Mouse (Mus musculus) liver, embryonic 13.5 days (tissue): Measurements from ENCODE around the gene Mtmr1. TPM values are rescaled to one million over a fixed set of nuclear protein-coding genes. Genes with fewer than 3 reads are reported as not detected.

ENCODE experiments used
- ATAC-seq: fragments of 200-750 bp; cut with Nextera tagmentation; 2 replicates; pipeline ENCODE4 v1.8.0; 2017; ENCODE audit warnings: low read depth, mild to moderate bottlenecking, moderate number of reproducible peaks, moderate library complexity
- DNase-seq: peaks from one replicate; pipeline ENCODE4 v3.0.0; 2022
- H3K27ac ChIP-seq: fragments of 300-500 bp; sonication (generic); 2 replicates; pipeline ENCODE4 v1.5.1; 2015; ENCODE audit warnings: moderate library complexity, mild to moderate bottlenecking, inconsistent platforms
- H3K27me3 ChIP-seq: fragments of 300-500 bp; sonication (generic); 2 replicates; pipeline ENCODE4 v1.6.1; 2015; ENCODE audit warnings: mild to moderate bottlenecking, inconsistent platforms
- H3K36me3 ChIP-seq: fragments of 300-500 bp; sonication (generic); 2 replicates; pipeline ENCODE4 v1.6.1; 2015; ENCODE audit warnings: mild to moderate bottlenecking, inconsistent platforms
- H3K4me1 ChIP-seq: fragments of 300-500 bp; sonication (generic); replicated peaks from 2 replicates; pipeline ENCODE4 v1.6.1; 2015; ENCODE audit warnings: inconsistent platforms
- H3K4me2 ChIP-seq: fragments of 300-500 bp; sonication (generic); 2 replicates; pipeline ENCODE4 v1.6.1; 2015; ENCODE audit warnings: inconsistent platforms, mild to moderate bottlenecking, moderate library complexity
- H3K4me3 ChIP-seq: fragments of 300-500 bp; sonication (generic); replicated peaks from 2 replicates; pipeline ENCODE4 v1.5.1; 2015; ENCODE audit warnings: mild to moderate bottlenecking, inconsistent platforms
- H3K9ac ChIP-seq: fragments of 300-500 bp; sonication (generic); 2 replicates; pipeline ENCODE4 v1.6.1; 2015; ENCODE audit warnings: mild to moderate bottlenecking, inconsistent platforms
- H3K9me3 ChIP-seq: fragments of 300-500 bp; sonication (generic); replicated peaks from 2 replicates; pipeline ENCODE4 v1.6.1; 2016; ENCODE audit warnings: inconsistent platforms
- WGBS: fragments of 180-500 bp; shearing (Covaris S2); methylation state at CpG from one replicate; pipeline ENCODE4 v1.1.7; 2015; ENCODE audit not compliant: insufficient replicate concordance; 5-methylcytosine and 5-hydroxymethylcytosine counted together
- polyA plus RNA-seq: library from polyadenylated mRNA; unstranded; fragments of >200 nt; fragmentation: Nextera tagmentation; extraction: Ambion mirVana; gene quantifications from 2 replicates; pipeline ENCODE4 v1.2.1, GENCODE M21; 2015

Mtmr1 gene
- polyA plus RNA-seq, 1 experiment from 2014 or later: 5.5 TPM

DNA sequence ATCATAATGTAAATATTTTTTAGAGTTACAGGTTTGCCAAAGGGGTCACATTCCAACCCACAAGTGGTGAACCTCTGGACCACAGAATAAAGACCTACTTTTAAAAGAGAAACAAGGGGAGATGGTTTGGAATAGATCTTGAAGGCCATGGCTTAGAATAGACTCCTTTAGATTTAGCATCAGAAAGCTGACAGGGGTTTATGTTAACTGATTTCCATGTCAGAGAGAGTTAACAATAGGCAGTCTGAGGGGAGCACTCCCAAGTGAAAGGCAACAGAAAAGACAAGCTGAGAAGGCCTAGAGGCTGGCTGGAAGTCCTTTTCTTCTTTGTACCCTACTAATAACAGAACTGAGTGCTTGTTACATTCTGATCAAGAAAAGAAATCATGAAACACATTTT is 41.7 kb downstream of the Mtmr1 start:
- H3K27me3 ChIP-seq: no peaks in the 10 kb centered on the region
- H3K9ac ChIP-seq: no peak overlapping the region
- no peaks in the 10 kb centered on the region for H3K4me1 ChIP-seq
- no peak overlapping the region for H3K27ac ChIP-seq
- no peak overlapping the region for H3K4me2 ChIP-seq
- no peak overlapping the region for H3K4me3 ChIP-seq
- no peak for DNase-seq
- ATAC-seq: no peak
- peaks cover 3% of the 10 kb centered on the region; the same call in 1 of the 2 replicates for H3K36me3 ChIP-seq
- H3K9me3 ChIP-seq: no peaks in the 10 kb centered on the region

GRCm38 (mm10) chrX:71408386-71408785 is 43.8 kb downstream of the Mtmr1 start:
- no peaks in the 10 kb centered on the region for H3K4me1 ChIP-seq
- H3K9ac ChIP-seq: no peak overlapping the region
- 73% methylated on average over 1 of the region's 1 CpGs for WGBS
- no peaks in the 10 kb centered on the region for H3K27me3 ChIP-seq
- H3K4me2 ChIP-seq: no peak overlapping the region
- no peaks in the 10 kb centered on the region for H3K36me3 ChIP-seq
- no peak for DNase-seq
- H3K9me3 ChIP-seq: no peaks in the 10 kb centered on the region
- ATAC-seq: no peak
- H3K27ac ChIP-seq: no peak overlapping the region
- H3K4me3 ChIP-seq: no peak overlapping the region

GRCm38 (mm10) chrX:71412776-71413175 is 48.2 kb downstream of the Mtmr1 start:
- Histone ChIP-seq H3K4me3 (no peak overlapping the region), H3K27me3 (no peaks in the 10 kb centered on the region), H3K36me3 (peaks cover 2% of the 10 kb centered on the region; the same call in 1 of the 2 replicates), H3K9ac (no peak overlapping the region), H3K4me2 (no peak overlapping the region), H3K9me3 (no peaks in the 10 kb centered on the region), H3K4me1 (no peaks in the 10 kb centered on the region), H3K27ac (no peak overlapping the region)
- ATAC-seq (no peak), DNase-seq (no peak)
- WGBS: 79% methylated on average over 3 of the region's 3 CpGs

- Histone ChIP-seq H3K4me1 (no peaks in the 10 kb centered on the region), H3K4me2 (no peak overlapping the region), H3K9me3 (no peaks in the 10 kb centered on the region), H3K4me3 (no peak overlapping the region), H3K36me3 (peaks cover 2% of the 10 kb centered on the region; the same call in 1 of the 2 replicates), H3K27me3 (no peaks in the 10 kb centered on the region), H3K9ac (no peak overlapping the region), H3K27ac (no peak overlapping the region)
- ATAC-seq (no peak), DNase-seq (no peak)
- WGBS: 70% methylated on average over 4 of the region's 4 CpGs
These were observed 49.1 kb downstream of the Mtmr1 start for GRCm38 (mm10) chrX:71413616-71414015.

DNA sequence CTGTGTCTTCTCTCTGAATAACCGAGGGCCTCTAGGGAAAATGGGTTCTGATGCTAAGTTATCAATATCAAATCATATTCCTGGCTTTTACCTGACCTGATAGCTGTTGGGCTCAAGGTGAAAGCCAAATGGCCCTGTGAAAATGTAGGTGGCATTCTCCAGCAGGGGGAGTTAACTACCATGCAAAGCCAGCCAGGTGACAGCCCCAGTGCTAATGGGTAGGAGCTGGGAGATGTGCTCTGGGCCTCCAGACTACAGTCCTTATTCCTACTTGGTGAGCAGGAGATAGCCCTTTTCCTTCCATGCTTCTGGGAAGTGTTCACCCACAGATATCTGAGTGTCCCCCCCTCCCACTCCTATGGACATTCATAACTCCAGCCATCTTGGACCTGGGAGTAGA is 60.3 kb downstream of the Mtmr1 start:
- no peak for ATAC-seq
- Histone ChIP-seq H3K9ac (no peak overlapping the region), H3K4me3 (no peak overlapping the region), H3K4me1 (peaks cover 18% of the 10 kb centered on the region), H3K27me3 (no peaks in the 10 kb centered on the region), H3K4me2 (no peak overlapping the region), H3K9me3 (no peaks in the 10 kb centered on the region), H3K27ac (no peak overlapping the region), H3K36me3 (0 out of 2 replicates have a peak, but pooled peaks cover 6% of the 10 kb centered on the region)
- DNase-seq: no peak
- 59% methylated on average over 1 of the region's 1 CpGs for WGBS

GRCm38 (mm10) chrX:71425746-71426519 is 61.4 kb downstream of the Mtmr1 start:
- H3K4me3 ChIP-seq: no peak overlapping the region
- no peaks in the 10 kb centered on the region for H3K27me3 ChIP-seq
- DNase-seq: peak; percentile 68
- 0 out of 2 replicates have a peak, but pooled peaks cover 6% of the 10 kb centered on the region for H3K36me3 ChIP-seq
- no peaks in the 10 kb centered on the region for H3K9me3 ChIP-seq
- ATAC-seq: peak; percentile 49
- peaks cover 18% of the 10 kb centered on the region for H3K4me1 ChIP-seq
- no peak overlapping the region for H3K9ac ChIP-seq
- WGBS: 41% methylated on average over 9 of the region's 9 CpGs
- no peak overlapping the region for H3K27ac ChIP-seq
- H3K4me2 ChIP-seq: no peak overlapping the region

- Histone ChIP-seq H3K27ac (no peak overlapping the region), H3K9ac (no peak overlapping the region), H3K9me3 (no peaks in the 10 kb centered on the region), H3K4me1 (peaks cover 24% of the 10 kb centered on the region), H3K4me2 (no peak overlapping the region), H3K27me3 (no peaks in the 10 kb centered on the region), H3K36me3 (0 out of 2 replicates have a peak, but pooled peaks cover 2% of the 10 kb centered on the region), H3K4me3 (no peak overlapping the region)
- DNase-seq: peak; percentile 49
- peak; percentile 82 for ATAC-seq
These were observed 62.9 kb downstream of the Mtmr1 start for GRCm38 (mm10) chrX:71427491-71427890.

DNA sequence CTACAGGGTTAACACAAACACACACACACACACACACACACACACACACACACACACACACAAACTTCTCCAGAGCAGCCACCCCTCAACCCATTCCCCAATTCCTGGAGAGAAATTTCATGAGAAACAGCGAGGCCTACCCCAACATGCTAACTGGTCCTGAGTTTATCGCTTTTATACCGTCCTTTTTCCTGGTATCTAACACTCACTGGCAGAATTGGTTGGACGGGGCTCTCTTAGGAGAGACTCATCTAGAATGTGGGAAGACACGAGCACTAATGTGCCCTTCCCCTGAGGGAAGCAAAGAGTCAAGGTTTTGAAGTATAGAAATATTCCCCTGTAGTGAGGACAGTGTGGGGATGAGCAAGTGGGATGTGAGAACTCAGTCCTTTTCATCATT is 66.3 kb downstream of the Mtmr1 start:
- DNase-seq (peak; percentile 57), ATAC-seq (no peak)
- Histone ChIP-seq H3K4me3 (no peak overlapping the region), H3K27me3 (no peaks in the 10 kb centered on the region), H3K4me2 (no peak overlapping the region), H3K9me3 (no peaks in the 10 kb centered on the region), H3K4me1 (peaks cover 23% of the 10 kb centered on the region), H3K27ac (no peak overlapping the region), H3K9ac (no peak overlapping the region), H3K36me3 (no peaks in the 10 kb centered on the region)
- 73% methylated on average over 5 of the region's 5 CpGs for WGBS

GRCm38 (mm10) chrX:71434448-71434847 is 69.9 kb downstream of the Mtmr1 start:
- 75% methylated on average over 1 of the region's 1 CpGs for WGBS
- no peak for ATAC-seq
- H3K27ac ChIP-seq: no peak overlapping the region
- H3K4me3 ChIP-seq: no peak overlapping the region
- H3K27me3 ChIP-seq: no peaks in the 10 kb centered on the region
- H3K4me1 ChIP-seq: peaks cover 5% of the 10 kb centered on the region; the same call in 1 of the 2 replicates
- H3K9ac ChIP-seq: no peak overlapping the region
- peaks cover 3% of the 10 kb centered on the region; the same call in 1 of the 2 replicates for H3K36me3 ChIP-seq
- no peak for DNase-seq
- no peaks in the 10 kb centered on the region for H3K9me3 ChIP-seq
- no peak overlapping the region for H3K4me2 ChIP-seq

- no peak for ATAC-seq
- WGBS: 79% methylated on average over 8 of the region's 8 CpGs
These were observed 70.3 kb downstream of the Mtmr1 start for GRCm38 (mm10) chrX:71434860-71435259.

DNA sequence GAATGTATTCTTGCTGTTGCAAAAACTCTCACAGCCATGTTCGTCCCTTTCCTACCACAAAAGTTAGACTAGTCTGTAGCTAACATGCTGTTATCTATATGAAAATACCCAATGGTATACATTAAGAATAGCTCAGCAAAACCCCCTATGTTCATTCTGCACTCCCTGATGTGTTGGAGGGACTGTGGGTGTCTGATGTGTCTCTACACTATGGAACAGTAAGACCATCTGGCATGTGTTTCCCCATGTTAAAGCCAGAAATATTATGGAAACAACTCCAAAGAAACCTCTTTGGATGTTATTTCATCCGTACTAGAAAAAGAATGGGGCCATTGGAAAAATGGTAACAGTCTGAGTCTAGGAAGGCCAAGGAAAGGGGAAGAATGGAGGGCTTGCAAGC is 71.0 kb downstream of the Mtmr1 start:
- H3K4me1 ChIP-seq: peaks cover 5% of the 10 kb centered on the region; the same call in 1 of the 2 replicates
- no peak overlapping the region for H3K9ac ChIP-seq
- H3K27ac ChIP-seq: no peak overlapping the region
- WGBS: 62% methylated on average over 2 of the region's 2 CpGs
- ATAC-seq: no peak
- H3K36me3 ChIP-seq: peaks cover 6% of the 10 kb centered on the region; the same call in 1 of the 2 replicates
- H3K4me3 ChIP-seq: no peak overlapping the region
- no peak overlapping the region for H3K4me2 ChIP-seq
- H3K9me3 ChIP-seq: no peaks in the 10 kb centered on the region
- no peak for DNase-seq
- no peaks in the 10 kb centered on the region for H3K27me3 ChIP-seq

More at GRCm38 (mm10) chrX:71434860-71435259, 70.3 kb downstream of the Mtmr1 start:
- Histone ChIP-seq H3K27me3 (no peaks in the 10 kb centered on the region), H3K4me2 (no peak overlapping the region), H3K4me1 (peaks cover 5% of the 10 kb centered on the region; the same call in 1 of the 2 replicates), H3K27ac (no peak overlapping the region), H3K4me3 (no peak overlapping the region), H3K9me3 (no peaks in the 10 kb centered on the region), H3K36me3 (peaks cover 3% of the 10 kb centered on the region; the same call in 1 of the 2 replicates), H3K9ac (no peak overlapping the region)
- DNase-seq: no peak

DNA sequence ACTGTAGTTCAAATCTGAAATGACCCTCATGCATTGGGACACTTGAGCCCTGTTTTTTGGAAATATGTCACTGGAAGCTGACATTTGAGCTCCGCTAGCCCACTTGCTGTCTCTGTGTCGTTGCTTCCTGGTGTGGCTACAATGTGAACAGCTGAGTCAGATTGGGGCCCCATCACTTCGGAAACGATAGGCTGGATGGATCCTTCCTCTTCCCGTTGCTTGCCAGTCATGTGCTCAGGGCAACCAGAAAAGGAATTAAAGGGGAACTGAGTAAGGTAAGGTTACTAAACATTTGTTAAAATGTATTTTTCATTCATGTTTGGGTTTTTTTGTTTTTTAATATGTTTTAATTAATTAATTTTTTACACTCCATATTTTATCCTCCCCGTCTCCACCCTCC is 74.9 kb downstream of the Mtmr1 start:
- WGBS: 47% methylated on average over 6 of the region's 6 CpGs
- H3K9ac ChIP-seq: no peak overlapping the region
- no peak for DNase-seq

More for the DNA sequence above, 74.9 kb downstream of the Mtmr1 start:
- no peak for ATAC-seq
- H3K4me1 ChIP-seq: no peaks in the 10 kb centered on the region
- no peak overlapping the region for H3K4me3 ChIP-seq
- no peaks in the 10 kb centered on the region for H3K27me3 ChIP-seq
- no peak overlapping the region for H3K27ac ChIP-seq
- H3K9me3 ChIP-seq: no peaks in the 10 kb centered on the region
- H3K36me3 ChIP-seq: peaks cover 10% of the 10 kb centered on the region; the same call in 1 of the 2 replicates
- no peak overlapping the region for H3K4me2 ChIP-seq
